Mouse (Mus musculus) hindbrain, embryonic 15.5 days (tissue): ENCODE results near the gene Yod1. TPM values are rescaled to one million over a fixed set of nuclear protein-coding genes. Genes with fewer than 3 reads are reported as not detected.

Experiments used
- polyA plus RNA-seq: library from polyadenylated mRNA; unstranded; fragments of >200 nt; fragmentation: Nextera tagmentation; extraction: Ambion mirVana; gene quantifications from 2 replicates; pipeline ENCODE4 v1.2.1, GENCODE M21; 2015

Gene Yod1
- polyA plus RNA-seq, 1 experiment from 2014 or later: 16.4 TPM

Other genes with a start within 250 kb of the Yod1 start
- gene Zp3r, start 87.7 kb upstream of the Yod1 start, polyA plus RNA-seq: not detected in 2 replicates
- gene C4bp, start 55.7 kb upstream of the Yod1 start, polyA plus RNA-seq: not detected in 2 replicates
- 0.22 TPM in 1 of 2 replicates, not detected in the other for gene Gm29427, start 1.5 kb upstream of the Yod1 start, polyA plus RNA-seq
- gene Pfkfb2, start 11.9 kb downstream of the Yod1 start, polyA plus RNA-seq: 17.3 and 20.2 TPM in 2 replicates
- 0.39 and 0.56 TPM in 2 replicates for gene AA986860, start 14.6 kb downstream of the Yod1 start, polyA plus RNA-seq
- gene Fcamr, start 83.6 kb downstream of the Yod1 start, polyA plus RNA-seq: not detected in 2 replicates
- not detected in 2 replicates for gene Pigr, start 109.4 kb downstream of the Yod1 start, polyA plus RNA-seq
- 0.92 and 1.3 TPM in 2 replicates for gene Fcmr, start 148.3 kb downstream of the Yod1 start, polyA plus RNA-seq
- not detected in 2 replicates for gene Il24, start 170.1 kb downstream of the Yod1 start, polyA plus RNA-seq
- gene Il20, start 194.1 kb downstream of the Yod1 start, polyA plus RNA-seq: not detected in 2 replicates
- not detected in 2 replicates for gene Il19, start 222.8 kb downstream of the Yod1 start, polyA plus RNA-seq